Mouse (Mus musculus) embryonic facial prominence, embryonic 11.5 days (tissue): Measurements from ENCODE around the gene Wls. TPM values are rescaled to one million over a fixed set of nuclear protein-coding genes. Genes with fewer than 3 reads are reported as not detected.

ENCODE experiments used
- ATAC-seq: fragments of 200-750 bp; cut with Nextera tagmentation; replicated peaks from 2 replicates; pipeline ENCODE4 v1.8.0; 2017; ENCODE audit warnings: low read depth; ENCODE audit not compliant: insufficient number of reproducible peaks, low FRiP score, low TSS enrichment
- DNase-seq: peaks from one replicate; pipeline ENCODE4 v3.0.0-alpha.2; 2015; ENCODE audit warnings: low spot score
- H3K27ac ChIP-seq: fragments of 300-500 bp; sonication (generic); replicated peaks from 2 replicates; pipeline ENCODE4 v1.5.1; 2014; ENCODE audit warnings: mild to moderate bottlenecking, low read depth, low read length, control low read depth
- H3K27me3 ChIP-seq: fragments of 300-500 bp; sonication (generic); 2 replicates; pipeline ENCODE4 v1.6.1; 2014; ENCODE audit warnings: mild to moderate bottlenecking, low read length, moderate library complexity, mixed read lengths; ENCODE audit not compliant: control insufficient read depth, insufficient read depth
- H3K36me3 ChIP-seq: fragments of 300-500 bp; sonication (generic); replicated peaks from 2 replicates; pipeline ENCODE4 v1.6.1; 2014; ENCODE audit warnings: low read depth, mild to moderate bottlenecking, low read length, moderate library complexity, mixed read lengths; ENCODE audit not compliant: control insufficient read depth, insufficient read depth
- H3K4me1 ChIP-seq: fragments of 300-500 bp; sonication (generic); 2 replicates; pipeline ENCODE4 v1.6.1; 2014; ENCODE audit warnings: low read length, mixed read lengths; ENCODE audit not compliant: control insufficient read depth, insufficient read depth
- H3K4me2 ChIP-seq: fragments of 300-500 bp; sonication (generic); 2 replicates; pipeline ENCODE4 v1.6.1; 2014; ENCODE audit warnings: low read depth, mild to moderate bottlenecking, control low read depth, low read length, moderate library complexity
- H3K4me3 ChIP-seq: fragments of 300-500 bp; sonication (generic); 2 replicates; pipeline ENCODE4 v1.5.1; 2014; ENCODE audit warnings: low read depth, low read length, control low read depth
- H3K9ac ChIP-seq: fragments of 300-500 bp; sonication (generic); replicated peaks from 2 replicates; pipeline ENCODE4 v1.6.1; 2014; ENCODE audit warnings: mild to moderate bottlenecking, control low read depth, low read length
- H3K9me3 ChIP-seq: fragments of 300-500 bp; sonication (generic); replicated peaks from 2 replicates; pipeline ENCODE4 v1.6.1; 2016; ENCODE audit warnings: mild to moderate bottlenecking, low read length, inconsistent platforms, mixed read lengths; ENCODE audit not compliant: control insufficient read depth
- WGBS: fragments of 180-500 bp; shearing (Covaris S2); extraction: QIAGEN DNeasy Blood & Tissue Kit; methylation state at CpG from one replicate; pipeline ENCODE4 v1.1.7; 2014; 5-methylcytosine and 5-hydroxymethylcytosine counted together
- polyA plus RNA-seq: library from polyadenylated mRNA; unstranded; fragments of >200 nt; fragmentation: Nextera tagmentation; extraction: Ambion mirVana; gene quantifications from 2 replicates; pipeline ENCODE4 v1.2.1, GENCODE M21; 2014

The Wls gene
- polyA plus RNA-seq = 154 and 156 TPM in 2 replicates

GRCm38 (mm10) chr3:159839481-159839880, at the start of gene Wls:
TSS of gene Wls (plus strand) at chr3:159839672.
- H3K4me2 ChIP-seq = peak within 1 kb of the TSS; percentile 67
- no peaks in the 10 kb centered on the region for H3K36me3 ChIP-seq
- WGBS = under 1% methylated on average over 20 of the region's 21 CpGs
- DNase-seq (peak; percentile 86), ATAC-seq (peak; percentile 92)
- H3K27ac ChIP-seq = peak within 1 kb of the TSS; percentile 72
- H3K4me3 ChIP-seq = peak within 1 kb of the TSS; percentile 66
- peak within 1 kb of the TSS; percentile 83 for H3K9ac ChIP-seq
- no peaks in the 10 kb centered on the region for H3K9me3 ChIP-seq
- H3K4me1 ChIP-seq = no peaks in the 10 kb centered on the region
- H3K27me3 ChIP-seq = no peaks in the 10 kb centered on the region

- Histone ChIP-seq H3K4me2 (no peak overlapping the region), H3K9ac (no peak overlapping the region), H3K4me1 (no peaks in the 10 kb centered on the region), H3K36me3 (no peaks in the 10 kb centered on the region), H3K27ac (no peak overlapping the region), H3K27me3 (no peaks in the 10 kb centered on the region), H3K9me3 (no peaks in the 10 kb centered on the region), H3K4me3 (no peak overlapping the region)
- no peak for DNase-seq
- 29% methylated on average over 2 of the region's 2 CpGs for WGBS
- no peak for ATAC-seq
Observed at GRCm38 (mm10) chr3:159789781-159790180, 49.7 kb upstream of the Wls start.

- Histone ChIP-seq H3K4me1 (no peaks in the 10 kb centered on the region), H3K27ac (no peak overlapping the region), H3K4me2 (no peak overlapping the region), H3K9ac (no peak overlapping the region), H3K4me3 (no peak overlapping the region), H3K9me3 (no peaks in the 10 kb centered on the region), H3K27me3 (no peaks in the 10 kb centered on the region), H3K36me3 (no peaks in the 10 kb centered on the region)
- DNase-seq (no peak), ATAC-seq (no peak)
Observed at GRCm38 (mm10) chr3:159831535-159831934, 7.9 kb upstream of the Wls start.

GRCm38 (mm10) chr3:159840002-159840816, 737 bp downstream of the Wls start:
- peak; percentile 76 for ATAC-seq
- H3K27me3 ChIP-seq = no peaks in the 10 kb centered on the region

GRCm38 (mm10) chr3:159840817-159841390, 1.4 kb downstream of the Wls start:
- H3K4me3 ChIP-seq = peak overlapping the region; percentile 66
- no peaks in the 10 kb centered on the region for H3K4me1 ChIP-seq
- peak; percentile 36 for DNase-seq
- no peaks in the 10 kb centered on the region for H3K36me3 ChIP-seq
- H3K27me3 ChIP-seq = no peaks in the 10 kb centered on the region
- peak overlapping the region; percentile 67 for H3K4me2 ChIP-seq
- H3K27ac ChIP-seq = peak overlapping the region; percentile 6; the same call in 1 of the 2 replicates
- no peak for ATAC-seq
- WGBS = 0% methylated on average over 12 of the region's 12 CpGs
- peak overlapping the region; percentile 83 for H3K9ac ChIP-seq
- no peaks in the 10 kb centered on the region for H3K9me3 ChIP-seq

More at GRCm38 (mm10) chr3:159840002-159840816, 737 bp downstream of the Wls start:
- Histone ChIP-seq H3K9me3 (no peaks in the 10 kb centered on the region), H3K27ac (peak overlapping the region; percentile 72), H3K36me3 (no peaks in the 10 kb centered on the region), H3K4me3 (peak overlapping the region; percentile 66), H3K9ac (peak overlapping the region; percentile 83), H3K4me2 (peak overlapping the region; percentile 67), H3K4me1 (no peaks in the 10 kb centered on the region)
- under 1% methylated on average over 27 of the region's 27 CpGs for WGBS
- DNase-seq = peak; percentile 80

GRCm38 (mm10) chr3:159841458-159841857, 2.0 kb downstream of the Wls start:
- Histone ChIP-seq H3K27me3 (no peaks in the 10 kb centered on the region), H3K36me3 (no peaks in the 10 kb centered on the region), H3K9me3 (no peaks in the 10 kb centered on the region), H3K9ac (peak overlapping the region; percentile 83), H3K4me2 (peak overlapping the region; percentile 67), H3K4me3 (peak overlapping the region; percentile 66), H3K27ac (no peak overlapping the region), H3K4me1 (no peaks in the 10 kb centered on the region)
- ATAC-seq = no peak
- DNase-seq = peak; percentile 35
- 13% methylated on average over 3 of the region's 3 CpGs for WGBS

- H3K4me2 ChIP-seq = no peak overlapping the region
- no peaks in the 10 kb centered on the region for H3K9me3 ChIP-seq
- H3K9ac ChIP-seq = no peak overlapping the region
- no peak for ATAC-seq
- H3K27ac ChIP-seq = no peak overlapping the region
- no peaks in the 10 kb centered on the region for H3K36me3 ChIP-seq
- no peak for DNase-seq
- WGBS = 77% methylated on average over 4 of the region's 4 CpGs
- no peaks in the 10 kb centered on the region for H3K4me1 ChIP-seq
- H3K27me3 ChIP-seq = no peaks in the 10 kb centered on the region
- H3K4me3 ChIP-seq = no peak overlapping the region
Observed at GRCm38 (mm10) chr3:159843135-159843534, 3.7 kb downstream of the Wls start.

GRCm38 (mm10) chr3:159847410-159848016, 8.0 kb downstream of the Wls start:
- H3K9me3 ChIP-seq = no peaks in the 10 kb centered on the region
- no peak overlapping the region for H3K27ac ChIP-seq
- H3K9ac ChIP-seq = no peak overlapping the region
- peak; percentile 63 for DNase-seq
- H3K36me3 ChIP-seq = no peaks in the 10 kb centered on the region
- no peaks in the 10 kb centered on the region for H3K27me3 ChIP-seq
- H3K4me2 ChIP-seq = no peak overlapping the region
- 44% methylated on average over 2 of the region's 2 CpGs for WGBS
- H3K4me3 ChIP-seq = no peak overlapping the region
- ATAC-seq = 0 out of 2 replicates have a peak, but pooled peaks have one; percentile 62
- H3K4me1 ChIP-seq = no peaks in the 10 kb centered on the region
